Mouse (Mus musculus): ENCODE data around the gene Kng1. TPM values are rescaled to one million over a fixed set of nuclear protein-coding genes. Genes with fewer than 3 reads are reported as not detected.

Gene Kng1
- polyA plus RNA-seq, 1 experiment, result not detected

DNA sequence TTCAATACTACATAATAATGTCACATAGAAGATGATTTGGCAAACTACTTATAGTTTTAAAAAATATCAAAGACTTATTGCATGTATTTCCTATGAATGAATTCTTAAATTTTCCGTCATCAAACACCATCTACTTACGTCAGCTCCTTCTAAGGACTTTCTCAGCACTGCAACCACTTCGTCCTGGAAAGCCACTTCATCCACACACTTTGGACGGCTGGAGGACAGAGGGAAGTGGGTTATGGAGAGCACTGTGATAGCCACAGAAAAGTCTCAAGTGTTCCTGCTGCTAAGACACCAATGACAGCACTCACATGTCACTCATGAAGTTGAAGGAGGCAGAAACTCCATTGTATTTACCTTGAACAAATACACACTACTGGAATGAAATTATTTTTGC is 66.7 kb downstream of the Kng1 start:
- peaks cover 18% of the 10 kb centered on the region for H3K36me3 ChIP-seq (ENCODE audit: control insufficient read depth, insufficient read depth)

DNA sequence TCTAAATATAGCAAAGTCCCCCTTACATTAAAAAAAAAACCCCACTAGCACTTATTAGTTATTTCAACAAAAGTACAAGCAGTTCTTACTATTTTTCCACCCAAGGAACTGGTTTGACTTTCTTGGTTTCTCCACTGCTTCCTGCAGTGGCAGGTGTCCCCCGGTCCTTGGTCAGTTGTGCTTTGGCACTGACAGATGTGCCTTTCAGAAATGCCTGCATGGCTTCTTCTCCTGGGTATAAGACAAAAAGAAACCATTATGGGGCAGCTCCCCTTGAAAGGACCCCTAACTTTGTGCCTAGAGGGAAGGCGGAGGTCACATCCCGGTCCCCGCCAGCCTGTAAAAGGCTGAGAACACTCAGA is 69.6 kb downstream of the Kng1 start:
- Histone ChIP-seq H3K27me3 (ENCODE audit: control insufficient read depth, insufficient read depth, insufficient read length) (no peaks in the 10 kb centered on the region), H3K4me3 (peak overlapping the region; percentile 88), H3K4me2 (ENCODE audit: low read depth) (peak overlapping the region; percentile 89), H3K79me2 (ENCODE audit: control insufficient read depth, insufficient read depth) (peaks cover 16% of the 10 kb centered on the region), H3ac (ENCODE audit: control insufficient read depth, insufficient read length) (peak overlapping the region; percentile 25), H3K36me3 (ENCODE audit: control insufficient read depth, insufficient read depth) (peaks cover 5% of the 10 kb centered on the region)
- TF ChIP-seq MYOD1 (IDR thresholded peaks at IDR 0.05; ENCODE audit: control insufficient read depth in 1 of 3, insufficient read length in 2 of 3, low read depth in 2 of 3) (no peak), TCF12 (IDR thresholded peaks at IDR 0.05; ENCODE audit: insufficient read depth, poor library complexity, severe bottlenecking) (no peak), USF1 (IDR thresholded peaks at IDR 0.05; ENCODE audit: low read depth) (no peak), MAX (IDR thresholded peaks at IDR 0.05; ENCODE audit: low read depth) (no peak), CEBPB (IDR thresholded peaks at IDR 0.05; ENCODE audit: insufficient read depth, poor library complexity, severe bottlenecking) (no peak), MYOG (IDR thresholded peaks at IDR 0.05; ENCODE audit: control insufficient read depth in 1 of 3, insufficient read depth in 1 of 3, insufficient read length in 2 of 3, low read depth in 2 of 3) (no peak), E2F4 (IDR thresholded peaks at IDR 0.05; ENCODE audit: insufficient read depth) (no peak), TCF3 (IDR thresholded peaks at IDR 0.05; ENCODE audit: insufficient read length, low read depth) (no peak), POLR2AphosphoS2 (IDR thresholded peaks at IDR 0.05; ENCODE audit: insufficient read length, low read depth) (no peak), REST (IDR thresholded peaks at IDR 0.05; ENCODE audit: insufficient read depth, insufficient read length) (no peak), SRF (IDR thresholded peaks at IDR 0.05; ENCODE audit: control insufficient read depth, insufficient read length, low read depth) (no peak), POLR2A (IDR thresholded peaks at IDR 0.05; ENCODE audit: insufficient read length, low read depth) (no peak)

More for the DNA sequence above, 66.7 kb downstream of the Kng1 start:
- no peak overlapping the region for H3K4me3 ChIP-seq
- H3K79me2 ChIP-seq (ENCODE audit: control insufficient read depth, insufficient read depth), result peaks cover 16% of the 10 kb centered on the region
- TF ChIP-seq REST (IDR thresholded peaks at IDR 0.05; ENCODE audit: insufficient read depth, insufficient read length) (no peak), E2F4 (IDR thresholded peaks at IDR 0.05; ENCODE audit: insufficient read depth) (no peak), MYOG (IDR thresholded peaks at IDR 0.05; ENCODE audit: control insufficient read depth in 1 of 3, insufficient read depth in 1 of 3, insufficient read length in 2 of 3, low read depth in 2 of 3) (no peak), CEBPB (IDR thresholded peaks at IDR 0.05; ENCODE audit: insufficient read depth, poor library complexity, severe bottlenecking) (no peak), TCF12 (IDR thresholded peaks at IDR 0.05; ENCODE audit: insufficient read depth, poor library complexity, severe bottlenecking) (no peak), USF1 (IDR thresholded peaks at IDR 0.05; ENCODE audit: low read depth) (no peak), TCF3 (IDR thresholded peaks at IDR 0.05; ENCODE audit: insufficient read length, low read depth) (no peak), POLR2AphosphoS2 (IDR thresholded peaks at IDR 0.05; ENCODE audit: insufficient read length, low read depth) (no peak), POLR2A (IDR thresholded peaks at IDR 0.05; ENCODE audit: insufficient read length, low read depth) (no peak), SRF (IDR thresholded peaks at IDR 0.05; ENCODE audit: control insufficient read depth, insufficient read length, low read depth) (no peak), MAX (IDR thresholded peaks at IDR 0.05; ENCODE audit: low read depth) (no peak), MYOD1 (IDR thresholded peaks at IDR 0.05; ENCODE audit: control insufficient read depth in 1 of 3, insufficient read length in 2 of 3, low read depth in 2 of 3) (no peak)
- no peak overlapping the region for H3K4me2 ChIP-seq (ENCODE audit: low read depth)
- H3ac ChIP-seq (ENCODE audit: control insufficient read depth, insufficient read length), result no peak overlapping the region
- H3K27me3 ChIP-seq (ENCODE audit: control insufficient read depth, insufficient read depth, insufficient read length), result no peaks in the 10 kb centered on the region

DNA sequence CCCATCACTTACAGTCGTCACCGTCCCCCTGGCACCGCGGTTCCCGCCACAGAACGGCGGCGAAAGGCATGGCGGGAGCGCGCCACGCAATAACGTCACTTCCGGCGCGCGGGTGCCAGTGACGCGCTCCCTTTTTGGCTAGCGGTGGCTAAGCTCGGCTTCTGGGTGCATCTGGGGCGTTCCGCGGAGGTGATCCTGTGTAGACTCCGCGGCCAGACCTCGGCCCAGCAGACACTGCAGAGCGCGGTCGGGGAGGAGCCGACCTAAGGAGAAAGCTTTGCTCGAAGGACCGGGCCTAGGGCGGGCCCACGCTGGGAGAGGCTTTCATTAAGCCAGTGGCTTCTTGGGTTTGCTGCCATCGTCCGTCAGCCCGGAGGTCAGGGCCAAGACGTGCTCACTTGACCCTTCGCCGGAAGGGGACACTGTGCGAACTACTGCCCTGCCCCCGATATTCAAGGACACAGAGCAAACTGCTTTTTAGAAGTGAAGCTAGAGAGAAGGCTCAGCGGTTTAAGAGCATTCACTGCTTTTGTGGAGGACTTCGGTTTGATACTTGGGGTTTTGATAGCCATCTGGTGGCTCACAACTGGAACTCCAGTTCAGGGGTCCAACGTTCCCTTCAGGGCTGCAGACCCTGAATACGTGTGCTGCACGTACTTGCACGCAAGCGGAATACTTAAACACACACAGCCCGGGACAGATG is 70.2 kb downstream of the Kng1 start, which contains the start of gene Rfc4:
Rfc4 (minus strand) TSS at position 65 of the 703 bp plus-strand sequence.
- peak within 1 kb of the TSS; percentile 25 for H3ac ChIP-seq (ENCODE audit: control insufficient read depth, insufficient read length)
- peak within 1 kb of the TSS; percentile 89 for H3K4me2 ChIP-seq (ENCODE audit: low read depth)
- H3K27me3 ChIP-seq (ENCODE audit: control insufficient read depth, insufficient read depth, insufficient read length), result no peaks in the 10 kb centered on the region
- peaks cover 16% of the 10 kb centered on the region for H3K79me2 ChIP-seq (ENCODE audit: control insufficient read depth, insufficient read depth)
- H3K36me3 ChIP-seq (ENCODE audit: control insufficient read depth, insufficient read depth), result peaks cover 5% of the 10 kb centered on the region
- peak within 1 kb of the TSS; percentile 88 for H3K4me3 ChIP-seq
- TF ChIP-seq POLR2AphosphoS2 (IDR thresholded peaks at IDR 0.05; ENCODE audit: insufficient read length, low read depth) (peak; percentile 90), SRF (IDR thresholded peaks at IDR 0.05; ENCODE audit: control insufficient read depth, insufficient read length, low read depth) (peak; percentile 90), TCF12 (IDR thresholded peaks at IDR 0.05; ENCODE audit: insufficient read depth, poor library complexity, severe bottlenecking) (no peak), USF1 (IDR thresholded peaks at IDR 0.05; ENCODE audit: low read depth) (no peak), E2F4 (IDR thresholded peaks at IDR 0.05; ENCODE audit: insufficient read depth) (peak; percentile 95), POLR2A (IDR thresholded peaks at IDR 0.05; ENCODE audit: insufficient read length, low read depth) (peak; percentile 84), CEBPB (IDR thresholded peaks at IDR 0.05; ENCODE audit: insufficient read depth, poor library complexity, severe bottlenecking) (no peak), MAX (IDR thresholded peaks at IDR 0.05; ENCODE audit: low read depth) (no peak), MYOG (IDR thresholded peaks at IDR 0.05; ENCODE audit: control insufficient read depth in 1 of 3, insufficient read depth in 1 of 3, insufficient read length in 2 of 3, low read depth in 2 of 3) (peak in 1 of 3 experiments; percentile 53), TCF3 (IDR thresholded peaks at IDR 0.05; ENCODE audit: insufficient read length, low read depth) (no peak), REST (IDR thresholded peaks at IDR 0.05; ENCODE audit: insufficient read depth, insufficient read length) (no peak), MYOD1 (IDR thresholded peaks at IDR 0.05; ENCODE audit: control insufficient read depth in 1 of 3, insufficient read length in 2 of 3, low read depth in 2 of 3) (peak in 1 of 3 experiments; percentile 43)

DNA sequence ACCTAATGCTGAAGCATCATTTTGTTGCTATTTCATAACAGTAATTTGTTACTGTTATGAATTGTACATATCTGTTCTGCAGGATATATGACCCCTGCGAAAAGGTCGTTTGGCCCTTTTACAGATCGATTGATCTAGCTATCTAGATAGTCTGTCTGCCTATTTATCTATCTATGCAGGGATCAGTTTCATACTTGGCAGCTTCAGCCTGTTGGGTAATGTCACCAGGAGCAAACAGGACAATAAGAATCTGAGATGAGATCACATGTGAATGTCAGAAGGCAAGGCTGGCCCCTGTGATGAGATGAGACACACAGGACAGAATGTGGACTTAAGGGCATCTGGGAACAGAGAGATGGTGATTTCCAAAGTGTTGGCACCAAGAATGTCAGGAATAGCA is 72.6 kb downstream of the Kng1 start:
- Histone ChIP-seq H3K79me2 (ENCODE audit: control insufficient read depth, insufficient read depth) (peaks cover 16% of the 10 kb centered on the region), H3K36me3 (ENCODE audit: control insufficient read depth, insufficient read depth) (no peaks in the 10 kb centered on the region), H3K27me3 (ENCODE audit: control insufficient read depth, insufficient read depth, insufficient read length) (no peaks in the 10 kb centered on the region), H3K4me3 (no peak overlapping the region), H3ac (ENCODE audit: control insufficient read depth, insufficient read length) (no peak overlapping the region), H3K4me2 (ENCODE audit: low read depth) (no peak overlapping the region)
- no peak for TF ChIP-seq CEBPB (IDR thresholded peaks at IDR 0.05; ENCODE audit: insufficient read depth, poor library complexity, severe bottlenecking)
- no peak for TF ChIP-seq MAX (IDR thresholded peaks at IDR 0.05; ENCODE audit: low read depth)
- TF ChIP-seq TCF3 (IDR thresholded peaks at IDR 0.05; ENCODE audit: insufficient read length, low read depth), result no peak
- no peak for TF ChIP-seq TCF12 (IDR thresholded peaks at IDR 0.05; ENCODE audit: insufficient read depth, poor library complexity, severe bottlenecking)
- TF ChIP-seq MYOD1 (IDR thresholded peaks at IDR 0.05; ENCODE audit: control insufficient read depth in 1 of 3, insufficient read length in 2 of 3, low read depth in 2 of 3), result no peak
- no peak for TF ChIP-seq USF1 (IDR thresholded peaks at IDR 0.05; ENCODE audit: low read depth)
- no peak for TF ChIP-seq MYOG (IDR thresholded peaks at IDR 0.05; ENCODE audit: control insufficient read depth in 1 of 3, insufficient read depth in 1 of 3, insufficient read length in 2 of 3, low read depth in 2 of 3)
- TF ChIP-seq REST (IDR thresholded peaks at IDR 0.05; ENCODE audit: insufficient read depth, insufficient read length), result no peak
- TF ChIP-seq E2F4 (IDR thresholded peaks at IDR 0.05; ENCODE audit: insufficient read depth), result no peak
- TF ChIP-seq POLR2AphosphoS2 (IDR thresholded peaks at IDR 0.05; ENCODE audit: insufficient read length, low read depth), result no peak
- TF ChIP-seq SRF (IDR thresholded peaks at IDR 0.05; ENCODE audit: control insufficient read depth, insufficient read length, low read depth), result no peak
- no peak for TF ChIP-seq POLR2A (IDR thresholded peaks at IDR 0.05; ENCODE audit: insufficient read length, low read depth)

Other genes starting within 250 kb of the Kng1 start
- not detected for gene Crygs, start 246.3 kb upstream of the Kng1 start, polyA plus RNA-seq (2012; fragmentation: generic; extraction: Trizol)
- gene Tbccd1, start 200.2 kb upstream of the Kng1 start, polyA plus RNA-seq (2012; fragmentation: generic; extraction: Trizol), result 9.3 TPM
- 77.1 TPM for gene Dnajb11, start 200.0 kb upstream of the Kng1 start, polyA plus RNA-seq (2012; fragmentation: generic; extraction: Trizol)
- gene Ahsg, start 166.6 kb upstream of the Kng1 start, polyA plus RNA-seq (2012; fragmentation: generic; extraction: Trizol), result not detected
- gene Fetub, start 139.5 kb upstream of the Kng1 start, polyA plus RNA-seq (2012; fragmentation: generic; extraction: Trizol), result 1.7 TPM
- not detected for gene Hrg, start 106.8 kb upstream of the Kng1 start, polyA plus RNA-seq (2012; fragmentation: generic; extraction: Trizol)
- not detected for gene Kng2, start 28.4 kb upstream of the Kng1 start, polyA plus RNA-seq (2012; fragmentation: generic; extraction: Trizol)
- 141 TPM for gene Eif4a2, start 49.6 kb downstream of the Kng1 start, polyA plus RNA-seq (2012; fragmentation: generic; extraction: Trizol)
- gene Rfc4, start 69.9 kb downstream of the Kng1 start, polyA plus RNA-seq (2012; fragmentation: generic; extraction: Trizol), result 18.9 TPM
- not detected for gene Adipoq, start 88.7 kb downstream of the Kng1 start, polyA plus RNA-seq (2012; fragmentation: generic; extraction: Trizol)
- gene St6gal1, start 166.9 kb downstream of the Kng1 start, polyA plus RNA-seq (2012; fragmentation: generic; extraction: Trizol), result 5.7 TPM